Mouse (Mus musculus) MEL (cell line): ENCODE results near the gene Smad1.

ENCODE experiments used
- CTCF ChIP-seq, 3 experiments: IDR thresholded peaks in 2 of 3; conservative IDR thresholded peaks in 1 of 3; 2 replicates each; pipeline ENCODE4 v1.5.1; 2011 to 2012; ENCODE audit warnings: low read length in 3 of 3, low read depth in 2 of 3, mild to moderate bottlenecking in 2 of 3, improper control_type of control experiment in 1 of 3, inconsistent platforms in 1 of 3, mixed read lengths in 1 of 3, moderate library complexity in 1 of 3; ENCODE audit not compliant: control insufficient read depth in 1 of 3, insufficient read depth in 1 of 3, poor library complexity in 1 of 3, severe bottlenecking in 1 of 3
- E2F4 ChIP-seq: IDR thresholded peaks from 2 replicates; pipeline ENCODE4 v1.6.1; 2011; ENCODE audit warnings: low read depth, low read length, improper control_type of control experiment, borderline replicate concordance
- EP300 ChIP-seq, 2 experiments: IDR thresholded peaks; 2 replicates each; pipeline ENCODE4 v1.6.1; 2011; ENCODE audit warnings: improper control_type of control experiment in 2 of 2, low read length in 2 of 2, low read depth in 1 of 2, mild to moderate bottlenecking in 1 of 2
- ETS1 ChIP-seq: IDR thresholded peaks from 2 replicates; pipeline ENCODE4 v1.6.1; 2012; ENCODE audit warnings: low read depth, mild to moderate bottlenecking, inconsistent platforms, low read length, improper control_type of control experiment, moderate library complexity
- GABPA ChIP-seq: IDR thresholded peaks from 2 replicates; pipeline ENCODE4 v1.6.1; 2012; ENCODE audit warnings: low read depth, mild to moderate bottlenecking, inconsistent platforms, low read length, improper control_type of control experiment, moderate library complexity
- GATA1 ChIP-seq: IDR thresholded peaks from 2 replicates; pipeline ENCODE4 v1.6.1; 2011; ENCODE audit warnings: low read depth, low read length, improper control_type of control experiment
- KAT2A ChIP-seq: conservative IDR thresholded peaks from 2 replicates; pipeline ENCODE4 v1.6.1; 2012; ENCODE audit warnings: low read depth, low read length, improper control_type of control experiment, inconsistent platforms
- MAFK ChIP-seq: IDR thresholded peaks from 2 replicates; pipeline ENCODE4 v1.6.1; 2011; ENCODE audit warnings: low read depth, mild to moderate bottlenecking, low read length, improper control_type of control experiment, borderline replicate concordance
- NELFE ChIP-seq: IDR thresholded peaks from 2 replicates; pipeline ENCODE4 v1.6.1; 2011; ENCODE audit warnings: low read depth, low read length, improper control_type of control experiment
- POLR2A ChIP-seq, 2 experiments: IDR thresholded peaks; 2 replicates each; pipeline ENCODE4 v1.6.1; 2011 to 2012; ENCODE audit warnings: low read length in 2 of 2, mild to moderate bottlenecking in 2 of 2, control low read depth in 1 of 2, improper control_type of control experiment in 1 of 2, low read depth in 1 of 2, moderate library complexity in 1 of 2; ENCODE audit not compliant: control insufficient read depth in 1 of 2, insufficient read depth in 1 of 2, poor library complexity in 1 of 2
- TBP ChIP-seq: IDR thresholded peaks from 2 replicates; pipeline ENCODE4 v1.8.0; 2011; ENCODE audit warnings: low read depth, low read length, improper control_type of control experiment
- TCF12 ChIP-seq: IDR thresholded peaks from 2 replicates; pipeline ENCODE4 v1.6.1; 2014; ENCODE audit warnings: low read depth, mild to moderate bottlenecking, inconsistent platforms, low read length, improper control_type of control experiment, moderate library complexity
- USF1 ChIP-seq: IDR thresholded peaks from 2 replicates; pipeline ENCODE4 v1.6.1; 2014; ENCODE audit warnings: low read depth, mild to moderate bottlenecking, inconsistent platforms, low read length, improper control_type of control experiment, moderate library complexity
- ZC3H11A ChIP-seq: IDR thresholded peaks from 2 replicates; pipeline ENCODE4 v1.6.1; 2012; ENCODE audit warnings: low read depth, mild to moderate bottlenecking, inconsistent platforms, low read length, improper control_type of control experiment

- no peak for TF ChIP-seq GABPA
- no peak for TF ChIP-seq POLR2A (IDR thresholded peaks at IDR 0.05; ENCODE audit: control insufficient read depth in 1 of 2, insufficient read depth in 1 of 2, low read depth in 1 of 2, low read length in 2 of 2, poor library complexity in 1 of 2)
- no peak for TF ChIP-seq GATA1
- no peak for TF ChIP-seq E2F4
- TF ChIP-seq MAFK, result no peak
- TF ChIP-seq EP300 (IDR thresholded peaks at IDR 0.05; ENCODE audit: low read depth in 1 of 2, low read length in 2 of 2), result no peak
- TF ChIP-seq ZC3H11A, result no peak
- TF ChIP-seq CTCF (IDR thresholded peaks at IDR 0.05 in 2 of 3, conservative IDR thresholded peaks at IDR 0.05 in 1 of 3; ENCODE audit: control insufficient read depth in 1 of 3, insufficient read depth in 1 of 3, low read depth in 2 of 3, low read length in 3 of 3, poor library complexity in 1 of 3, severe bottlenecking in 1 of 3), result no peak
- TF ChIP-seq TBP, result no peak
- TF ChIP-seq NELFE, result no peak
- TF ChIP-seq USF1, result no peak
- TF ChIP-seq TCF12, result no peak
- TF ChIP-seq ETS1, result no peak
- TF ChIP-seq KAT2A, result no peak
Measured at GRCm38 (mm10) chr8:79325510-79325909, 73.8 kb downstream of the Smad1 start.
